ENCODE assay signal across 8 mouse cellular contexts in the genomic region with DNA sequence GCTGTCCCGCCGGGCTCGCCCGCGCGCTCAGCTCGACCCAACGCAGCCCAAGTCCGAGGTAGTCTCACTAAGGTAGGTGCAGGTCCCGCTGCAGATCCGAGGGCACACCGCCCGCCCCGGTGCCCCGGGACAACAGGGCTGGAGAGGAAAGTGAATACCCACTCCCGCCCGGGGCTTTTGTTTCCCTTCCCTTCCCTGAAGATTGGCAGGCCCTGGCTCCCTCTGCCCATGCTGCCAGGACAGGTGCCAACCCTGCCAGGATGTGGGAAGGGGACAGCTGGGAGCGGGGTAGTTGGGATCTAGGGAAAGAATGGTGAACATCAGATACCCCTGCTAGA. TPM values are rescaled to one million over a fixed set of nuclear protein-coding genes. Genes with fewer than 3 reads are reported as not detected.
DNase-seq lines count a peak whose midpoint lies in the region; ATAC-seq and TF ChIP-seq lines count a peak whose summit lies in the region.

No protein-coding gene starts in this region.

- H3K36me3 ChIP-seq in forebrain, embryonic 10.5 days (replicated peaks), result no peaks in the 10 kb centered on the region
- H3K36me3 ChIP-seq in intestine, postnatal 0 days (ENCODE audit: control insufficient read depth, insufficient read depth), result peaks cover 12% of the 10 kb centered on the region
- no peaks in the 10 kb centered on the region for H3K36me3 ChIP-seq in neural tube, embryonic 13.5 days

- peaks cover 69% of the 10 kb centered on the region for H3K27me3 ChIP-seq in forebrain, embryonic 10.5 days (ENCODE audit: poor library complexity, severe bottlenecking)
- H3K27me3 ChIP-seq in intestine, postnatal 0 days (replicated peaks; ENCODE audit: control insufficient read depth, insufficient read depth, low read length), result no peaks in the 10 kb centered on the region
- H3K27me3 ChIP-seq in neural tube, embryonic 13.5 days, result peaks cover 52% of the 10 kb centered on the region

- intact Hi-C loops in left cerebral cortex, postnatal 4 days (cut with DNase I), result no loop called here
- intact Hi-C loops in left cerebral cortex, postnatal 36 days (cut with DNase I), result no loop called here
- intact Hi-C loops in gastrocnemius, postnatal 14 days (cut with DNase I; ENCODE audit: low total_unique reads), result no loop called here

- H3K4me2 ChIP-seq in intestine, postnatal 0 days (replicated peaks; ENCODE audit: low read depth), result peak overlapping the region; percentile 88
- H3K4me2 ChIP-seq in neural tube, embryonic 13.5 days, result peak overlapping the region; percentile 63

- H3K4me1 ChIP-seq in forebrain, embryonic 10.5 days, result peaks cover 16% of the 10 kb centered on the region
- 0 out of 2 replicates have a peak, but pooled peaks cover 9% of the 10 kb centered on the region for H3K4me1 ChIP-seq in intestine, postnatal 0 days (replicated peaks; ENCODE audit: control insufficient read depth, insufficient read depth, low read length)
- peaks cover 24% of the 10 kb centered on the region for H3K4me1 ChIP-seq in neural tube, embryonic 13.5 days (replicated peaks)

- no peak for TF ChIP-seq CTCF in intestine, postnatal 0 days (IDR thresholded peaks at IDR 0.05; ENCODE audit: low read depth)

- peak; percentile 11; the same call in 1 of the 2 replicates for ATAC-seq in intestine, postnatal 0 days
- no peak for ATAC-seq in neural tube, embryonic 13.5 days (ENCODE audit: low read depth)

- H3K9ac ChIP-seq in intestine, postnatal 0 days (ENCODE audit: low read depth, low read length), result peak overlapping the region; percentile 60
- peak overlapping the region; percentile 66 for H3K9ac ChIP-seq in neural tube, embryonic 13.5 days

- H3K9me3 ChIP-seq in forebrain, embryonic 10.5 days, result no peaks in the 10 kb centered on the region
- H3K9me3 ChIP-seq in intestine, postnatal 0 days (ENCODE audit: control insufficient read depth), result no peaks in the 10 kb centered on the region
- H3K9me3 ChIP-seq in neural tube, embryonic 13.5 days, result no peaks in the 10 kb centered on the region

- 3% methylated on average over 18 of the region's 18 CpGs for WGBS in forebrain, embryonic 10.5 days
- WGBS in intestine, postnatal 0 days, result 2% methylated on average over 18 of the region's 18 CpGs
- 3% methylated on average over 18 of the region's 18 CpGs for WGBS in neural tube, embryonic 13.5 days

- DNase-seq in left cerebral cortex, postnatal 4 days, result peak; percentile 61
- DNase-seq in left cerebral cortex, postnatal 36 days (ENCODE audit: low spot score in 2 of 2), result no peak
- DNase-seq in forebrain, embryonic 10.5 days (ENCODE audit: extremely low spot score, low spot score), result no peak
- no peak for DNase-seq in adrenal gland, adult 2 months
- no peak for DNase-seq in gastrocnemius, postnatal 14 days
- no peak for DNase-seq in right cerebral cortex, postnatal 36 days (ENCODE audit: low spot score in 2 of 2)

- H3K27ac ChIP-seq in forebrain, embryonic 10.5 days, result peak overlapping the region; percentile 65; the same call in 1 of the 2 replicates
- peak overlapping the region; percentile 89 for H3K27ac ChIP-seq in intestine, postnatal 0 days (ENCODE audit: low read depth, low read length)
- H3K27ac ChIP-seq in neural tube, embryonic 13.5 days (replicated peaks), result no peak overlapping the region

- H3K4me3 ChIP-seq in forebrain, embryonic 10.5 days, result peak overlapping the region; percentile 56
- peak overlapping the region; percentile 64 for H3K4me3 ChIP-seq in intestine, postnatal 0 days (ENCODE audit: low read depth, low read length)
- peak overlapping the region; percentile 42 for H3K4me3 ChIP-seq in neural tube, embryonic 13.5 days

RNA-seq across cellular contexts. Expression of a gene that starts 0.5 kb away (rescaled TPM):
- 1 to 10 TPM; 3.7 to 4.4 TPM for total RNA-seq in left cerebral cortex, postnatal 4 days (2021)
- total RNA-seq in left cerebral cortex, postnatal 36 days (2021), result 1 to 10 TPM; 5.1 to 7.3 TPM
- polyA plus RNA-seq in forebrain, embryonic 10.5 days (2016; fragmentation: Nextera tagmentation; extraction: Ambion mirVana), result 0.47 and 0.63 TPM in 2 replicates
- polyA plus RNA-seq in intestine, postnatal 0 days (2015; fragmentation: Nextera tagmentation; extraction: Ambion mirVana), result 16.6 and 17.8 TPM in 2 replicates
- polyA plus RNA-seq in neural tube, embryonic 13.5 days (2015; fragmentation: Nextera tagmentation; extraction: Ambion mirVana), result 1.9 and 2.7 TPM in 2 replicates
- total RNA-seq in adrenal gland, adult 2 months (2021), result 1 to 10 TPM; 2.1 to 4.3 TPM
- 3.9 and 4.8 TPM in 2 replicates for polyA plus RNA-seq in adrenal gland, adult 2 months (2012; rRNA removed)
- total RNA-seq in gastrocnemius, postnatal 14 days (2021), result 1 to 10 TPM; 1.9 to 6.7 TPM

RNA-seq across cellular contexts. Expression of a gene that starts 37.5 kb away (rescaled TPM):
- total RNA-seq in left cerebral cortex, postnatal 4 days (2021), result 10 to 100 TPM; 36.2 to 37.9 TPM
- 10 to 100 TPM; 15.8 to 18.6 TPM for total RNA-seq in left cerebral cortex, postnatal 36 days (2021)
- polyA plus RNA-seq in forebrain, embryonic 10.5 days (2016; fragmentation: Nextera tagmentation; extraction: Ambion mirVana), result 223 and 224 TPM in 2 replicates
- polyA plus RNA-seq in intestine, postnatal 0 days (2015; fragmentation: Nextera tagmentation; extraction: Ambion mirVana), result 387 and 418 TPM in 2 replicates
- 73.9 and 74.4 TPM in 2 replicates for polyA plus RNA-seq in neural tube, embryonic 13.5 days (2015; fragmentation: Nextera tagmentation; extraction: Ambion mirVana)
- total RNA-seq in adrenal gland, adult 2 months (2021), result 10 to 100 TPM; 30.6 to 45.6 TPM
- polyA plus RNA-seq in adrenal gland, adult 2 months (2012; rRNA removed), result 68.6 and 71.3 TPM in 2 replicates
- total RNA-seq in gastrocnemius, postnatal 14 days (2021), result 10 to 100 TPM in 1 of 2 experiments, 1 to 10 TPM in 1; 7.2 to 11.3 TPM

RNA-seq across cellular contexts. Expression of a gene that starts 41.8 kb away (rescaled TPM):
- 10 to 100 TPM; 20.4 to 22.1 TPM for total RNA-seq in left cerebral cortex, postnatal 4 days (2021)
- 10 to 100 TPM; 23.4 to 30.7 TPM for total RNA-seq in left cerebral cortex, postnatal 36 days (2021)
- polyA plus RNA-seq in forebrain, embryonic 10.5 days (2016; fragmentation: Nextera tagmentation; extraction: Ambion mirVana), result 35.0 and 36.6 TPM in 2 replicates
- polyA plus RNA-seq in intestine, postnatal 0 days (2015; fragmentation: Nextera tagmentation; extraction: Ambion mirVana), result 6.8 and 8.2 TPM in 2 replicates
- polyA plus RNA-seq in neural tube, embryonic 13.5 days (2015; fragmentation: Nextera tagmentation; extraction: Ambion mirVana), result 22.5 and 23.5 TPM in 2 replicates
- total RNA-seq in adrenal gland, adult 2 months (2021), result 10 to 100 TPM; 20.8 to 28.3 TPM
- 22.4 and 25.4 TPM in 2 replicates for polyA plus RNA-seq in adrenal gland, adult 2 months (2012; rRNA removed)
- 1 to 10 TPM; 5.7 to 6.3 TPM for total RNA-seq in gastrocnemius, postnatal 14 days (2021)

RNA-seq across cellular contexts. Expression of a gene that starts 42.0 kb away (rescaled TPM):
- 10 to 100 TPM; 51.3 to 67.4 TPM for total RNA-seq in left cerebral cortex, postnatal 4 days (2021)
- total RNA-seq in left cerebral cortex, postnatal 36 days (2021), result 10 to 100 TPM; 47.6 to 48.3 TPM
- polyA plus RNA-seq in forebrain, embryonic 10.5 days (2016; fragmentation: Nextera tagmentation; extraction: Ambion mirVana), result 50.3 and 52.2 TPM in 2 replicates
- polyA plus RNA-seq in intestine, postnatal 0 days (2015; fragmentation: Nextera tagmentation; extraction: Ambion mirVana), result 27.5 and 28.8 TPM in 2 replicates
- polyA plus RNA-seq in neural tube, embryonic 13.5 days (2015; fragmentation: Nextera tagmentation; extraction: Ambion mirVana), result 57.7 and 59.4 TPM in 2 replicates
- 10 to 100 TPM; 31.8 to 44.5 TPM for total RNA-seq in adrenal gland, adult 2 months (2021)
- polyA plus RNA-seq in adrenal gland, adult 2 months (2012; rRNA removed), result 31.4 and 33.8 TPM in 2 replicates
- total RNA-seq in gastrocnemius, postnatal 14 days (2021), result 10 to 100 TPM; 13.1 to 15.2 TPM

RNA-seq across cellular contexts. Expression of a gene that starts 52.7 kb away (rescaled TPM):
- total RNA-seq in left cerebral cortex, postnatal 4 days (2021), result 100 to 1,000 TPM; 510 to 587 TPM
- total RNA-seq in left cerebral cortex, postnatal 36 days (2021), result 100 to 1,000 TPM; 253 to 254 TPM
- polyA plus RNA-seq in forebrain, embryonic 10.5 days (2016; fragmentation: Nextera tagmentation; extraction: Ambion mirVana), result 1,610 and 1,612 TPM in 2 replicates
- 1,144 and 1,190 TPM in 2 replicates for polyA plus RNA-seq in intestine, postnatal 0 days (2015; fragmentation: Nextera tagmentation; extraction: Ambion mirVana)
- polyA plus RNA-seq in neural tube, embryonic 13.5 days (2015; fragmentation: Nextera tagmentation; extraction: Ambion mirVana), result 2,165 and 2,421 TPM in 2 replicates
- 100 to 1,000 TPM; 270 to 363 TPM for total RNA-seq in adrenal gland, adult 2 months (2021)
- 76.2 and 92.7 TPM in 2 replicates for polyA plus RNA-seq in adrenal gland, adult 2 months (2012; rRNA removed)
- 100 to 1,000 TPM; 132 to 170 TPM for total RNA-seq in gastrocnemius, postnatal 14 days (2021)
